Mouse (Mus musculus) cortical plate, adult 2 months (tissue): ENCODE measurements around the gene Gtf3c2. TPM values are rescaled to one million over a fixed set of nuclear protein-coding genes. Genes with fewer than 3 reads are reported as not detected.

ENCODE experiments used
- H3K27ac ChIP-seq: fragments of 200-500 bp; 2 replicates; pipeline ENCODE4 v1.5.1; 2012; ENCODE audit warnings: low read length, control low read depth, inconsistent platforms; ENCODE audit not compliant: insufficient read depth
- H3K4me1 ChIP-seq: fragments of 200-500 bp; 2 replicates; pipeline ENCODE4 v1.6.1; 2011; ENCODE audit warnings: low read length; ENCODE audit not compliant: control insufficient read depth, insufficient read depth
- H3K4me3 ChIP-seq: fragments of 200-500 bp; 2 replicates; pipeline ENCODE4 v1.5.1; 2011; ENCODE audit warnings: mild to moderate bottlenecking, low read length, control low read depth; ENCODE audit not compliant: insufficient read depth
- CTCF ChIP-seq: fragments of 200-500 bp; IDR thresholded peaks from 2 replicates; pipeline ENCODE4 v1.5.1; 2011; ENCODE audit warnings: mild to moderate bottlenecking, control low read depth, low read length; ENCODE audit not compliant: insufficient read depth; ENCODE audit errors: extremely low read depth
- POLR2A ChIP-seq: fragments of 200-500 bp; IDR thresholded peaks from 2 replicates; pipeline ENCODE4 v1.6.1; 2011; ENCODE audit warnings: mild to moderate bottlenecking, low read length, control low read depth; ENCODE audit not compliant: insufficient read depth; ENCODE audit errors: extremely low read depth
- polyA plus RNA-seq: library from polyadenylated mRNA; depleted of rRNA; stranded (reverse); fragments of >200 nt; gene quantifications from 2 replicates; pipeline ENCODE4 v1.2.3, GENCODE M21; 2012

Gtf3c2 gene
- polyA plus RNA-seq, 1 experiment: 86.8 TPM

GRCm38 (mm10) chr5:31188223-31188840, 8.4 kb upstream of the Gtf3c2 start:
- H3K4me1 ChIP-seq: peaks cover 2% of the 10 kb centered on the region; the same call in 1 of the 2 replicates
- TF ChIP-seq CTCF (peak; percentile 13; the same call in 1 of the 2 replicates), POLR2A (no peak)
- H3K4me3 ChIP-seq: no peak overlapping the region
- no peak overlapping the region for H3K27ac ChIP-seq

- Histone ChIP-seq H3K4me3 (no peak overlapping the region), H3K27ac (no peak overlapping the region), H3K4me1 (no peaks in the 10 kb centered on the region)
- no peak for TF ChIP-seq CTCF
- no peak for TF ChIP-seq POLR2A
Observed at GRCm38 (mm10) chr5:31183678-31184077, 3.7 kb upstream of the Gtf3c2 start.

- Histone ChIP-seq H3K27ac (no peak overlapping the region), H3K4me1 (no peaks in the 10 kb centered on the region), H3K4me3 (peak overlapping the region; percentile 93; the same call in 1 of the 2 replicates)
- TF ChIP-seq POLR2A (no peak), CTCF (no peak)
Observed at GRCm38 (mm10) chr5:31181183-31181770, 1.3 kb upstream of the Gtf3c2 start.

- Histone ChIP-seq H3K4me1 (no peaks in the 10 kb centered on the region), H3K4me3 (peak overlapping the region; percentile 93), H3K27ac (no peak overlapping the region)
- TF ChIP-seq CTCF (no peak), POLR2A (no peak)
Observed at GRCm38 (mm10) chr5:31179301-31179765, 611 bp downstream of the Gtf3c2 start.

GRCm38 (mm10) chr5:31168630-31169029, 11.3 kb downstream of the Gtf3c2 start:
- no peak for TF ChIP-seq CTCF
- no peak for TF ChIP-seq POLR2A
- H3K4me3 ChIP-seq: no peak overlapping the region
- H3K27ac ChIP-seq: no peak overlapping the region
- H3K4me1 ChIP-seq: no peaks in the 10 kb centered on the region

GRCm38 (mm10) chr5:31164878-31165277, 15.1 kb downstream of the Gtf3c2 start:
- H3K4me3 ChIP-seq: no peak overlapping the region
- H3K4me1 ChIP-seq: no peaks in the 10 kb centered on the region
- no peak overlapping the region for H3K27ac ChIP-seq
- TF ChIP-seq POLR2A: no peak
- no peak for TF ChIP-seq CTCF

- Histone ChIP-seq H3K4me3 (no peak overlapping the region), H3K27ac (no peak overlapping the region), H3K4me1 (no peaks in the 10 kb centered on the region)
- TF ChIP-seq POLR2A: no peak
- TF ChIP-seq CTCF: no peak
Observed at GRCm38 (mm10) chr5:31162462-31162861, 17.5 kb downstream of the Gtf3c2 start.

- Histone ChIP-seq H3K4me3 (peak within 1 kb of the TSS; percentile 74), H3K27ac (peak within 1 kb of the TSS; percentile 74), H3K4me1 (peaks cover 4% of the 10 kb centered on the region)
- TF ChIP-seq POLR2A (peak; percentile 89), CTCF (no peak)
Observed at GRCm38 (mm10) chr5:31154152-31154553, 25.8 kb downstream of the Gtf3c2 start, which contains the start of gene Mpv17. Gene Mpv17 (minus strand): TSS chr5:31154251.

GRCm38 (mm10) chr5:31153516-31154151, 26.3 kb downstream of the Gtf3c2 start:
- peaks cover 4% of the 10 kb centered on the region for H3K4me1 ChIP-seq
- no peak for TF ChIP-seq POLR2A
- TF ChIP-seq CTCF: no peak
- H3K4me3 ChIP-seq: peak overlapping the region; percentile 74
- peak overlapping the region; percentile 74; the same call in 1 of the 2 replicates for H3K27ac ChIP-seq

GRCm38 (mm10) chr5:31151746-31152145, 28.2 kb downstream of the Gtf3c2 start:
- H3K4me3 ChIP-seq: no peak overlapping the region
- no peak overlapping the region for H3K27ac ChIP-seq
- H3K4me1 ChIP-seq: peaks cover 4% of the 10 kb centered on the region
- TF ChIP-seq CTCF (no peak), POLR2A (no peak)
